ENCODE assay signal across 16 mouse cellular contexts in genomic region chr3:96524914-96525313, GRCm38 (mm10). TPM values are rescaled to one million over a fixed set of nuclear protein-coding genes. Genes with fewer than 3 reads are reported as not detected.
DNase-seq lines count a peak whose midpoint lies in the region; TF ChIP-seq lines count a peak whose summit lies in the region.
"Had no signal": no experiment of that assay in that cellular context is flagged by ENCODE, and none has a peak within 500 bp of the region (broad histone marks: within the 10 kb centered on the region; RNA-seq: fewer than 3 reads in every experiment).

Gene Hfe2, plus strand, starts transcription at chr3:96525172.

- 57% methylated on average over 4 of the region's 4 CpGs for WGBS in kidney, adult 2 months

- no peak for DNase-seq in adrenal gland, postnatal 10 days
- DNase-seq in adrenal gland, adult 18-20 months (ENCODE audit: low spot score in 2 of 2), result no peak
- DNase-seq in brain, adult 2 months (ENCODE audit: low read depth, low spot score), result peak; percentile 35
- DNase-seq in heart, adult 8-10 months (ENCODE audit: low spot score), result no peak
- no peak for DNase-seq in heart, postnatal 36 days
- DNase-seq in kidney, adult 2 months, result no peak
- no peak for DNase-seq in retina, embryonic 14.5 days (ENCODE audit: low spot score)
- no peak for DNase-seq in spleen, postnatal 14 days (ENCODE audit: low spot score in 2 of 2)
- DNase-seq: cerebellum, adult 9-11 months; lung, postnatal 36 days; right cerebral cortex, postnatal 25 days had no signal

- H3K4me1 ChIP-seq in kidney, adult 2 months (ENCODE audit: control insufficient read depth, insufficient read depth, low read length), result no peaks in the 10 kb centered on the region

- intact Hi-C loops in heart, postnatal 36 days (cut with DNase I), result no loop called here

- peaks cover 2% of the 10 kb centered on the region; the same call in 1 of the 2 replicates for H3K27me3 ChIP-seq in kidney, adult 2 months (replicated peaks; ENCODE audit: control insufficient read depth, insufficient read depth, low read length)

- H3K27ac ChIP-seq in kidney, adult 2 months (ENCODE audit: insufficient read depth, low read depth, low read length), result no peak within 1 kb of the TSS
- H3K27ac ChIP-seq: forebrain, embryonic 12.5 days; layer of hippocampus, adult 2 months; stomach, embryonic 15.5 days had no signal

- TF ChIP-seq POLR2A in kidney, adult 2 months (IDR thresholded peaks at IDR 0.05; ENCODE audit: low read depth, low read length), result no peak

- no peak within 1 kb of the TSS for H3K4me3 ChIP-seq in kidney, adult 2 months (ENCODE audit: insufficient read depth, low read depth, low read length)
- H3K4me3 ChIP-seq: forebrain, embryonic 12.5 days; layer of hippocampus, adult 2 months; stomach, embryonic 15.5 days had no signal

- no peaks in the 10 kb centered on the region for H3K36me3 ChIP-seq in kidney, adult 2 months (ENCODE audit: control insufficient read depth, insufficient read depth, low read length)
- H3K36me3 ChIP-seq: forebrain, embryonic 12.5 days; stomach, embryonic 15.5 days had no signal

- no peak for TF ChIP-seq CTCF in kidney, adult 2 months (conservative IDR thresholded peaks at IDR 0.05; ENCODE audit: insufficient read depth, insufficient read length, low read depth, low read length)

RNA-seq across cellular contexts. Expression of gene Hfe2, which starts in this region (rescaled TPM):
- 10 to 100 TPM; 14.0 to 29.6 TPM for total RNA-seq in adrenal gland, postnatal 10 days (2021)
- total RNA-seq in adrenal gland, adult 18-20 months (2021), result under 1 TPM in 1 of 2 experiments, not detected in 1; 0.42 TPM
- total RNA-seq in heart, adult 8-10 months (2022), result 100 to 1,000 TPM; 271 to 333 (median 312) TPM
- total RNA-seq in heart, postnatal 36 days (2021), result 100 to 1,000 TPM; 261 to 293 TPM
- 0.23 and 3.9 TPM in 2 replicates for polyA plus RNA-seq in kidney, adult 2 months (2012; rRNA removed)
- total RNA-seq: hematopoietic stem cell, adult 5-6 weeks; neutrophil, adult 5-6 weeks had no signal

Comparison
In these comparisons a context has a peak if more than half of its experiments do, and no peak if none do; other contexts are left out.
1. RNA of gene Hfe2 (total RNA-seq): 271 to 333 TPM in heart, adult 8-10 months, 261 to 293 TPM in heart, postnatal 36 days and 14.0 to 29.6 TPM in adrenal gland, postnatal 10 days; 0.42 TPM in adrenal gland, adult 18-20 months; every median in the first group is over 10 times any median in the second.
2. RNA of gene Hfe2 (total RNA-seq): 271 to 333 TPM in heart, adult 8-10 months and 261 to 293 TPM in heart, postnatal 36 days; 14.0 to 29.6 TPM in adrenal gland, postnatal 10 days; every median in the first group is over 4 times any median in the second.